Mouse (Mus musculus): ENCODE measurements around the gene Selenof.

The Selenof gene

DNA sequence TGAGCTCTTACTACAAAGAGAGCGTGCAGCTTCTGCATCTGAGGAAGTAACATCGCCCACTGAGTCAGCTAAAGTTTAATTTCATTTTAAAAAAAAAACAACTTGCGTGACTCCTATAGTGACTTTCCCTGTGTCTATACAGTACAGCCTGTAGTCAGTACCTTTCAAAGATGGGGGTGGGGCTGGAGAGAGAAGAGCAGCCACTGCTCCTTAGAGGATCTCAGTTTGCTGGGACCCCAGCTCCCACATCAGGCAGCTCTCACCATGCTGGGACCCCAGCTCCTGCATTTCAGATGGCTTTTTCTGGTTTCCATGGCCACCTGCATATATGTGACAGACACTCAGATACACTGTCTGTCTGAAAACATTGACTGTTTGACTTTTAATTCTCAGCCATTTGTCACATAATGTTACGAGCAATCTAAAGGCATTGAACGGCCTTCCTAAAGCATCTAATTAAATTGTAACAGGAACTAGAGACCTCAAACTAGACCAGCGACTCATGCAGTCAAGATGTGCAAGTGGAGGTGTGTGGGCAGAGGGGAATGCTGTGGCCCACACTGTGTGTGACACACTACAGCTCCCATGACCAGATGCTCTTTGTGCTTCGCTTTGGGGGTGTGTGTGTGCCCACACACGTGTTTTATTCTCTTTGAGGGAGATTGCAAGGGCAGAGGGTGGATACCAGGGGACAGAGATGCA, 19.2 kb downstream of the Selenof start:
- in situ Hi-C loops (cut with MboI; ENCODE audit: low pct_unique_long_range_greater_than_20kb in 1 of 2, low sequenced_read_pairs in 2 of 2, unreplicated experiment in 1 of 2), result no loop called here

DNA sequence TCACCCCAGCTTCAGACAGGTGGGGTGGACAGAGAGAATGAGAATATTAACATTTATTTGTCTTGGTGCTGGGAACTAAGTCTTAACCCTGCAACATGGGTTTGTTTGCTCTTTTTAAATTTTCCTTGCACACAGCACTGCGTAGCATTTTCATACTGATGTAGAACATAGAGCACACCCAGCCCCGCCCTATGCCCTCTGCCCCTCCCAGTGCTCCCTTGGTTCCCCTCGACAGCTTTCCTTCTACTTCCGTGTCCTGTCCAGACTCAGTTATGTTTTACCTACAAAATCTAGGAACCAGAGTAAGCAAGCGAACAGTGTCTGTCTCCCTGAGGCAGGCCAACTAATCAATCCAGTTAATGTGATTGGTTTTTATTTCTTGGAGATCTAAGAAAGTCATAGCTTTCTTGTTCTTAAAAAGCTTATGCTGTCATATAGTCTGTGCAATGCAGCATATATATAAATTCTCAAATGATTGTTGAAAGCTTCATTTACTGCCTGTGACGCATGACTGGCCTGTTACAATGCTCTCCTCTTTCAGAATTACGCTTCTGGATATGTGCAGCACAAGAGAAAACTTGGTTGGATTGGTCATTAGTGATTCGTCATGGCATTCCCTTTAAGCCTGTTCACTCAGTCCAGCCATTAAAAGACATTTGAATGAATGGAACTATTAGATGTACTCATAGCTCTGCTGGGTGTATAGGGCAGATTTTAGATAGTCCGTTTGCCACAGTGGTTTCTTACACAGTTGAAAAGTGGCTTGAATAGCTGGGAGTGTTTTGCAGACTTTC, 23.1 kb downstream of the Selenof start:
- in situ Hi-C loops (cut with MboI; ENCODE audit: low pct_unique_long_range_greater_than_20kb in 1 of 2, low sequenced_read_pairs in 2 of 2, unreplicated experiment in 1 of 2), result no loop called here

DNA sequence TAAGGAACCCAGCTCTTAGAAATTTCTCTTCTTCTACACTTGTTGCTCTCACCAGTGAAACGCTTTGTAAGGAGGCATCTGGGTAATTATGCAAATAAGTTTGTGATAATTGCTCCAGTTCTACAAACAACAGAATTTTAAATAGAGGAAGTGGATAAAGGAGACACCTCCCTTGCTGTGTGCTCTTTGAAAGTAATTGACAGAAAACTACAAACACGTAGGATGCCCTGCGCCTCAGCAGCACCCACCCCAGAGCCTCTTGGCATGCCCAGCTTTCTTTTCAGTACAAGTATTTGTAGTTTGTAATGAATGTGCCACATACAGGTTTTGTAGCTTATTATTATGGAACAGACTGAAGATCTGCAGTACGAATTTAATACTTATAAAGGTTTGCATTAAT, 27.0 kb downstream of the Selenof start:
- in situ Hi-C loops (cut with MboI; ENCODE audit: low pct_unique_long_range_greater_than_20kb in 1 of 2, low sequenced_read_pairs in 2 of 2, unreplicated experiment in 1 of 2), result no loop called here

DNA sequence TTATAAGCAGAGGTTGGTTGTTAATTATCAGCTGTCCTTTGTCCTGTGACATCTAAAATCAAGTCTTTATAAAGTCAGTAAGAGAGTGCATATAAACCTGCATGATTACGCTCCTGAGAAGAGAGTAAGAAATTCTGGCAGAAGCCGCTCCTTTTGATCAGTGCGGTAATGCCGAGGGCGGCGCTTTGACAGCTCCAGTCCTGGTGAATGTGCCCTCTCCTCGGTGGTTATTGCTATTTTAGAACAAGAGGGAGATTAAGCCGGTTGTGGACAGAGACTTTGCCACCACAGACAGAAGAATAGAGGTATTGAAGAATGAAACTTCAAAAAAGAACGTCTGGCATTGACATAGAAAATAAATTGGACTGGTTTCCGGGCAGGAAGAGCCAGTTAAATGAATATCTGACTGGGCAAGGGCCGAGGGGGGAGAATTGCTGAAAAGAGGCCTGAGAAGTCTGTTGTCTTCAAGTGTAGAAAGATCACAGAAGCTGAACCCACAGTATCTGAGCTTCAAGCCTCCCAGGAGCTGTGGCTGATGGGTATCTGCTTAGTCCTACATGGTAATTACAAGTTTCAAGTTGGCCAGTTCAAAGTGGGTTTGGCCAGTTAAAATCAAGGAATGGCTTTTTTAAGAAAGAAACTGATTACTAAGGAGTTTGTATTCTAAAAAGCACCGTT, 27.8 kb downstream of the Selenof start:
- in situ Hi-C loops (cut with MboI; ENCODE audit: low pct_unique_long_range_greater_than_20kb in 1 of 2, low sequenced_read_pairs in 2 of 2, unreplicated experiment in 1 of 2), result no loop called here

DNA sequence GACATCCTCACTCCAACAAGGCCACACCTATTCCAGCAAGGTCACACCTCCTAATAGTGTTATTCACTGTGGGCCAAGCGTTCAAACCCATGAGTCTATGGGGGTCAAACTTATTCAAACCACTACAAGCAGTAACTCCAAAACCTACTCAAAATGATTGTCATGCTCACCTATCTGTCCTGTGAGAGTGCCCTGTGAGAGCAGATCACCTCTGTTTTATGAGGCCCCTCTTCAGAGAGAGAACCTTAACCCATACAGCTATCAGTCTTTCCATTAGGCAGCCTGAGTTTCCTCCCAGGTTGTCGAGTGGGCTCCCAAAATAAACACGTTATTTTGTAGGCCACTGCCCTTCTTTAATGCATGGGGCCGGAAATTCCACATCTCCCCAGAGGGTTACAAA, 32.3 kb downstream of the Selenof start:
- in situ Hi-C loops (cut with MboI; ENCODE audit: low pct_unique_long_range_greater_than_20kb in 1 of 2, low sequenced_read_pairs in 2 of 2, unreplicated experiment in 1 of 2), result loop anchor here in 1 of 2 experiments (25.0 kb wide), 1 partner anchor 510 kb away; the partner anchor contains the start of gene Odf2l

DNA sequence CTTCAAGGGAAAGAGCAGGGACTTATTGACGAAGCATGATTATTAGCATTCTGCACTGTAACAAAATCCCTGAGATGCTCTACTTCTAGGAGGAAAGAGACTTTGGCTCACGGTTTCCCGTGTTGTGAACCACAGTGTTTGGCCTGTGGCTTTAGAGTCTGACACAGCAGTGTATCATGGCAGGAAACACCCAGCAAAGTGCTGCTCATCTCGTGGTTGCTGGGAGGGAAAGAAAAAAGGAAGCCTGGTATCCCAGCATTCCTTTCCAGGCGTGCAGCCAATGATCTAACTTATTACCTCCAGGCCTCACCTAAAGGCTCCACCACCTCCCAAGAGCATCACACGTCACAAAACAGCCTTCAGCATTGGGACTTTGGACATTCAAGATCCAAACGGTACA, 32.7 kb downstream of the Selenof start:
- in situ Hi-C loops (cut with MboI; ENCODE audit: low pct_unique_long_range_greater_than_20kb in 1 of 2, low sequenced_read_pairs in 2 of 2, unreplicated experiment in 1 of 2), result loop anchor here in 1 of 2 experiments (25.0 kb wide), 1 partner anchor 509 kb away; the partner anchor contains the start of gene Odf2l

DNA sequence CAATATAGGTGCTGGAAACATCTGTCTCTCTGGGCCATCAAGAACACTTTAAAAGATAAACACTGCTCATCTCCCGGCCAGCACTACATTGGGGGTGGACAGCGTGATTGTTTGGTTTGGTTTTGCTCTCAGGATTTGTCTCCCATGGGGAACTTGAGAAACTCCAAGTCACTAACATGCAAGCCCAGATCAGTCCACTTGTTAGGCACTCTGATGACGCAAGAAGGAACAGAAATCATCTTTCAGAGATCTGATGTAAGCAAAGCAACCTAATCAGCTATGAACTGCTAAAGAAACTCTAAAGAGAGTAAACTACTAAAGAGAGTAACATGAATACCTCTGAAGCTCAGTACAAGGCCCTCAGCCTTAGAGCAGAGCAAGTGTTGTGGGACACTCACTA, 33.5 kb downstream of the Selenof start:
- in situ Hi-C loops (cut with MboI; ENCODE audit: low pct_unique_long_range_greater_than_20kb in 1 of 2, low sequenced_read_pairs in 2 of 2, unreplicated experiment in 1 of 2), result loop anchor here in 1 of 2 experiments (25.0 kb wide), 1 partner anchor 509 kb away; the partner anchor contains the start of gene Odf2l

DNA sequence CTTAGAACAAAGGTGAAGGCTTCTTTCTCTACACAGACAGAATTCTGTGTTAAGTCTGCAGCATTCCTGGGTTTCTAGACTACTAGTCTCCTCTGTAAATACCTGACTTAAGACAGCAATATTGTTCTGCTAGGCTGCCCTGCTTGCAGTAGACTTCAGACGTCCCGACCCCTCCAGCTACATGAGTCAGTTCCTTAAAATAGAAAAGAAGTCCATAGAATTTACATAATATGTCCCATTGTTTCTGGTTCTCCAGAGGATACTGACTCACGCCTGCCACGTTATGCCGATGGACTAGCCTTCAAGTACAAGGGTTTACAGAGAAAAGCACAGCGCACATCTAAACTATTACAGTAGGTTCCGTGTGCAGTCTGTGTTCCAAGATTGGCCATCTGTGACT, 34.1 kb downstream of the Selenof start:
- in situ Hi-C loops (cut with MboI; ENCODE audit: low pct_unique_long_range_greater_than_20kb in 1 of 2, low sequenced_read_pairs in 2 of 2, unreplicated experiment in 1 of 2), result loop anchor here in 1 of 2 experiments (25.0 kb wide), 1 partner anchor 508 kb away; the partner anchor contains the start of gene Odf2l

DNA sequence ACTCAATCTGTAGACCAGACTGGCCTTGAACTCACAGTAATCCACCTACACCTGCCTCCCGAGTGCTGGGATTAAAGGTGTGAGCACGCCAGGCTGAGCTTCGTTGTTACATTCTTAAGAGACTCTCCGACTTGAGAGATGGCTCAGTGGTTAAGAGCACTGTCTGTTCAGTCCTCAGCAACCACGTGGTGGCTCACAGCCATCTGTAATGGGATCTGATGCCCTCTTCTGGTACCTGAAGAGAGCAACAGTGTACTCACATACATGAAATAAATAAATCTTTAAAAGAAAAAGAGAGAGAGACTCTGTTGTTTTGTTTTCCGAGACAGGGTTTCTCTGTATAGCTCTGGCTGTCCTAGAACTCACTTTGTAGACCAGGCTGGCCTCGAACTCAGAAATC, 35.7 kb downstream of the Selenof start:
- in situ Hi-C loops (cut with MboI; ENCODE audit: low pct_unique_long_range_greater_than_20kb in 1 of 2, low sequenced_read_pairs in 2 of 2, unreplicated experiment in 1 of 2), result loop anchor here in 1 of 2 experiments (25.0 kb wide), 1 partner anchor 506 kb away; the partner anchor contains the start of gene Odf2l

DNA sequence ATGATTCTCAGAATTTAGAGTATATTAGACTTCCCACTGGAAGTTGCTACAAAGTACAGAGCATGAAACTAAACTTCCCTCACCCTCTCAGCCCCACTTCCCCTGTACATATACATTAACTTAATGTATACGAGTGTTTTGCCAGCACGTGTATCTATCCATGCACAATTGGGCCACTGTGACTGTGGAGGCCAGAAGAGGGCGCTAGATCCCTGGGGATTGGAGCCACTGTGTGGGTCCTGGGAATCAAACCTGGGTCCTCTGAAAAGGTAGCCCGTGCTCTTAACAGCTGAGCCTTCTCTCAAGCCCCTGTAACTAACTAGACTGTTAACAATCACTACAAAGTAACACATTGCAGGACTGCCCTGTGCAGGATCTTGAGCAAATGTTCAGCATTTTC, 36.3 kb downstream of the Selenof start:
- in situ Hi-C loops (cut with MboI; ENCODE audit: low pct_unique_long_range_greater_than_20kb in 1 of 2, low sequenced_read_pairs in 2 of 2, unreplicated experiment in 1 of 2), result loop anchor here in 1 of 2 experiments (25.0 kb wide), 1 partner anchor 506 kb away; the partner anchor contains the start of gene Odf2l

DNA sequence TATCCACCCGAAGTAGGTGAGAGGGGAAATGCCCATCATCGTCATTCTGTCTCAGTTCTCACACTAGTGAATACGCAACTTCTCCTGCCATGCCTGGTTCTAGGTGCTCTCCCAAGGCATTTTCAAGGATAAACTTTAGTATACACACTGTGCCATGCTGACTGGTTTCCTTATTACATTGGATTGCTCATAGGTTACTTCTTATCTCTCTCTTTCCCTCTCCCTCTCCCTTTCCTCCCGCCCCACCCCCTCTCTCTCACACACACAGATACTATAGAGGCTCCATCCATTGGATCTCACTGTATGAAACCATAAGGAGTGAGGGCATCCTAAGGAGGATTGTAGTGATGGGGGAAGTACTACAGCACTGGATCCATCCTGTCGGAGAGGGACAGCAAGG, 38.0 kb downstream of the Selenof start:
- in situ Hi-C loops (cut with MboI; ENCODE audit: low pct_unique_long_range_greater_than_20kb in 1 of 2, low sequenced_read_pairs in 2 of 2, unreplicated experiment in 1 of 2), result loop anchor here in 1 of 2 experiments (25.0 kb wide), 1 partner anchor 504 kb away; the partner anchor contains the start of gene Odf2l

DNA sequence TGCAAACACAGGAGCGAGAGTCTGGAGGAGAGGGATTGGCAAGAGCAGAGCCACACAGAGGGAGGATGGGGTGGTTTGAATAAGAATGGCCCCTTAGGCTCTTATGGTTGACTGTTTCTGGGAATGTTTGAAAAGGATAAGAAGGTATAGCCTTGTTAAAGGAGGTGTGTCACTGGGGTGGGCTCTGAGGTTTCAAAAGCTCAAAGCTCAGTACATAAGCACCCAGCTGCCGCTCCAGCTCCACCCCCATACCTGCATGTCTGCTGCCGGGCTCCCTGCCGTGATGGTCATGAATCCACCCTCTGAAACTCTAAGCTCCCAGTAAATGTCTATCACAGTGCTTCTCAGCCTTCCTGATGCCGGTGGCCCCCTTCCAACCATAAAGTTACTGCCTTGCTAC, 40.7 kb downstream of the Selenof start:
- in situ Hi-C loops (cut with MboI; ENCODE audit: low pct_unique_long_range_greater_than_20kb in 1 of 2, low sequenced_read_pairs in 2 of 2, unreplicated experiment in 1 of 2), result loop anchor here in 1 of 2 experiments (10.0 to 25.0 kb wide), 2 partner anchors 116 to 502 kb away; partner anchors contain the start of gene Odf2l

DNA sequence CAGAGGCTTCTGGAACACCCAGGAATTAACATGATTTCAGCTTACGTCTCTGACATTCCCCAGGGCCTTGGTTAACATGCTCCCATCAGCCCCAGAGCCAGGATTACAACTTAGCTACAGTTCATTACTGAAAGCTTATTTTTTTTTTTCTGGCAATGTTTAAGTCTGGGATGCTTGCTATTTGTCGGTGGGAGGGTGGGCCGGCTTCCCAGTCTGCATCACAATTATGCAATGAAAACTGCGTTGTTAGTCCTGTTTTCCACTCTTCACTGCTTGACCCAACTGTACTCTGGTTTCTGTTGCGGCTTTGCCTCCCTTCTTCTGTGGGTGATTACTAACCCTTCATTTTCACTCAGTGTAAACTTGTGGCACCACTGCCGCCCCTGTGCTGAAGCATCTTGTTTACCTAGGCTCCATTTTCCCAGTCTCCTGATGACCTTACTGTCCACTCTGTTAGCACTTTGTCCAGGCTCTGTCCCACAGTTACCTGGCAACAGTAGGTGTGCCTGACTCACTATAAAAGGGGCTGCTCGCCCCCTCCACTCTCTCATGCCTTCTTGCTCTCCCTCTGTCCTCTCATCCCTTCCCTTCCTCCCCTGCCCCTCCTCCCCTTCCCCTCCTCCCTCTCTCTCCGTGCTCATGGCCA, 41.6 kb downstream of the Selenof start:
- in situ Hi-C loops (cut with MboI; ENCODE audit: low pct_unique_long_range_greater_than_20kb in 1 of 2, low sequenced_read_pairs in 2 of 2, unreplicated experiment in 1 of 2), result loop anchor here in 1 of 2 experiments (10.0 to 25.0 kb wide), 2 partner anchors 117 to 501 kb away; partner anchors contain the start of gene Odf2l

DNA sequence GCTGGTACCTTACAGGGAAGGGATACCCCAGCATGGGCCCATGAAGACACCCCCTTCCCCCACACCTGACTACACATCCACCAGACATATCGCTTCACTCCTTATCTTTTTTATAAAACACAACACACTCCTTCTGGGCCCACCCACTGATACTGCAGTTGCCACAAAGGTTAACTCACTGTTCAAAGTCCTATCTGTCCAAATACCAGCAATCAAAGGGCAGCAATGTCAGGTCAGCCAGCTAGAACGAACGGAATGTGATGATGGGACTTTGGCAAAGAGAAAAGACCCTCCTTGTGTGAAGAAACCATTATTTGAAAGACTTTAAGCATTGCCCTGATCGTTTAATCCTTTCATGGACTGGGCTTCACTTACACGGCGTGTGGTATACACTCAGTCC, 42.3 kb downstream of the Selenof start:
- in situ Hi-C loops (cut with MboI; ENCODE audit: low pct_unique_long_range_greater_than_20kb in 1 of 2, low sequenced_read_pairs in 2 of 2, unreplicated experiment in 1 of 2), result loop anchor here in 1 of 2 experiments (10.0 to 25.0 kb wide), 2 partner anchors 118 to 500 kb away; partner anchors contain the start of gene Odf2l

DNA sequence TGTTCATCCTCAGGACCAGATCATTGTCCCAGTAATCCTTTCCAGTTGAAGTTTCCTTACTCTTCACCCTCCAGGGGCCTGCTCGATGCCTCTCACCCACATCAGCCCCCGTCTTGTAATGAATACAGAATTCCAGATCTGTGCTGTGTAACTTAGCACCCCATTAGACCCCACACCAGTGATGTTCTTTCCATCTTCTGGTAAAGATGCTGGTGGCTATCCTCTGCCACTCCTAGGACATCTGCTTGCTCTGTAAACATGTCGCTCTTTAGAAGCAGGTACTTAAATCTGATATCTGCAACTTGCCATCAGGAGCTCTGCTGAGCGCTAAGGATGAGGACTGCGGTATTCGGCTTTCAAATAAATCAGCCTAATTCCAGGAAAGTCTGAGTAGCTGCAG, 44.2 kb downstream of the Selenof start:
- in situ Hi-C loops (cut with MboI; ENCODE audit: low pct_unique_long_range_greater_than_20kb in 1 of 2, low sequenced_read_pairs in 2 of 2, unreplicated experiment in 1 of 2), result loop anchor here in 1 of 2 experiments (10.0 to 25.0 kb wide), 2 partner anchors 119 to 498 kb away; partner anchors contain the start of gene Odf2l

DNA sequence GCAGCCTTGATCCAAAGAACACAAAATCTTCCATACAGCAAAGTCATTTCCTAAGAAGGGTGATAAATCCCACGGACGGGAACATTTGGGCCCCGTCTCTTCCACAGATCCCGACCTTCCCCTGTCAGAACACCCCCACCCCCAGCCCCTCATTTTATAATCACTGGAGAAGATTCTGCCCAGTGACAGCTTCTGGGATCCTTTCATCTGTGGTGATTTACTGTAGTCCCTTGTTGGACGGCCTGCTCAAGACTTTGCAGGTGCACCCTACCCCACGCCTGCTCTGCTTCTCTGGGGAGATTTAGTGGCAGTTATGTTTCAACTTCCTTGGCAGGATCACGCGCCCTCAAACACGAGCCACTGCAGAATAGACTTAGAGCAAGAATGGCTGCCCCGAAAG, 44.6 kb downstream of the Selenof start:
- in situ Hi-C loops (cut with MboI; ENCODE audit: low pct_unique_long_range_greater_than_20kb in 1 of 2, low sequenced_read_pairs in 2 of 2, unreplicated experiment in 1 of 2), result loop anchor here in 1 of 2 experiments (10.0 to 25.0 kb wide), 2 partner anchors 120 to 498 kb away; partner anchors contain the start of gene Odf2l

DNA sequence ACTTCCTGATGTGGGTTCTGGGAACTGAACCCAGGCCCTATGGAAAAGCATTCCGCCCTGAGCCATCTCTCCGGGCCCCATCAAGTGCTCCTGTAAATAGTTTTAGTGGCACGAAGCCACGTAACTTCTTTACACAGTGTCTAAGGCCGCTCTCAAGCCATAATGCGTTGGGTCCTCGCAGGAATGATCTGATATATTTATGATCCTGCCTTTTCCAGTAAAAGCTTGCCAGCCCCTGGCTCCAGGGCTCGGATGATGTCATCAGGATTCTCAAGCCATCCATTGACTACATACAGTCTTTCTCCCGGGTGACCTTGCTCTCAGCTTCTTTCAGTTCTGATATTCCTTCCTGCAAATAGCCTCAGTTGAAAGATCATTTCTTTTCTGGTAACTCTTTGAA, 45.4 kb downstream of the Selenof start:
- in situ Hi-C loops (cut with MboI; ENCODE audit: low pct_unique_long_range_greater_than_20kb in 1 of 2, low sequenced_read_pairs in 2 of 2, unreplicated experiment in 1 of 2), result loop anchor here in 1 of 2 experiments (10.0 to 25.0 kb wide), 2 partner anchors 121 to 497 kb away; partner anchors contain the start of gene Odf2l

Measured in mouse embryonic stem cell (cell line).